Mouse (Mus musculus) liver, adult 2 months (tissue): ENCODE data around the gene Pde4a.

Source experiments
- CTCF ChIP-seq: fragments of 200-500 bp; IDR thresholded peaks from 2 replicates; pipeline ENCODE4 v1.5.1; 2011; ENCODE audit warnings: low read depth, low read length, control low read depth
- POLR2A ChIP-seq: fragments of 200-500 bp; IDR thresholded peaks from 2 replicates; pipeline ENCODE4 v1.6.1; 2011; ENCODE audit warnings: low read length, control low read depth; ENCODE audit not compliant: insufficient read depth; ENCODE audit errors: extremely low read depth

DNA sequence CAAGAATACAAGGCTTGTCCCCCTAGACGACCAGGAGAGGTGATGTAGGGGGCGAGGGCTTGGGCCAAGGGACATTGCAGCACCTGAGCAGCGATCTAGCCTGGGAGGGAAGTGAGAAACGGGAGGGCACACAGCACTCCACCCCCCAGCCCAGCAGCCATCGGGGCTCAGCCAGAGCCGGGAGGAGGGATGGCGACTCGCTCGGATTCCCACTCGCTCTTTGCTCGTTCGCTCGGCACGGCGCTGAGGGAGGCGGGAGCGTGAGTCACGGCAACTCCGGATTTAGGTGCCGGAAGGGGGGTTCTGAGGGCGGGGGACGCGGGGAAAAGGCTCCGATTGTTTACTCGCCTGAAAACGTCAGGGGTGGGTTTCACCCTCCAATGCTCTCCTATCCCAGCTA, 1.4 kb upstream of the Pde4a start:
- TF ChIP-seq CTCF: no peak
- no peak for TF ChIP-seq POLR2A
